Mouse (Mus musculus) Muller cell, postnatal 12 days (primary cell): ENCODE results near the gene Comp.

Experiments used
- DNase-seq: peaks from one replicate; pipeline ENCODE4 v3.0.0-alpha.2; 2015; ENCODE audit errors: inconsistent ontology term

Comp gene

DNA sequence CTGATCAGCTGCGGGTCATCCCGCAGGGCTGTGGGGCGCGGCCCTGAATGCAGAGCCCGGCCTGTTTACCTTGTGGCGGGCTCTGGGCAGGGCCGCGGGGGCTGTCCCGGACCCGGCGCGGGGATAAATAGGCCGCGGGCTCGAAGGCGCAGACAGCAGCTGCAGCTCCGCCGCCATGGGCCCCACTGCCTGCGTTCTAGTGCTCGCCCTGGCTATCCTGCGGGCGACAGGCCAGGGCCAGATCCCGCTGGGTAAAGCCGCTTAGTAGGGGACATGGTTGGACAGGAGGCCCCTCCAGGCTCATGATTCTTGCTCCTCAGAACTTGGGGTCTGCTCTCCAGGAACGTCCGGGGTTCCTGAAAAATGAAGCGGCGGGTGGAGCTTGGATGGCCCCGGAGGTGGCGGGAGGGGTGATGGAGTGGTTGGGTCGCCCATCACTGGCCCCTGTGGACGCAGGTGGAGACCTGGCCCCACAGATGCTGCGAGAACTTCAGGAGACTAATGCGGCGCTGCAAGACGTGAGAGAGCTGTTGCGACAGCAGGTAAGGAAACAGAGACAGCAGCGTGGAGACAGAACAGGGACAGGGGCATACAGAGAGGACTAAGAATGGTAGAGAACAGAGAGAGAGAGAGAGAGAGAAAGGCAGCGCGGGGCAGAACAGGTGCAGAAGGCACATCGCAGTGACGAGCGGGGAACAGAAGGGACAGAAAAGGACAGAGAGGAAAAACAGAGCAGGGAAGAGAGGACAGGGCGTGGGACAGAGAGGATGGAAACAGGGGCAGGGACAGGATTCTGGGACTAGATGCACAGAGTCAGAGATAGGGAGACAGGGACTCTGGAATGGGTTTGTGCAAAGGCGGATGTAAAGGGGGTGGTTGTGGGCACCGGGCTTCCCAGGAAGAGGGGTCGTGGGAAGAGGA lies at the start of gene Comp:
Gene Comp, plus strand, starts transcription at position 162 of the 921 bp plus-strand sequence.
- no peak for DNase-seq

DNA sequence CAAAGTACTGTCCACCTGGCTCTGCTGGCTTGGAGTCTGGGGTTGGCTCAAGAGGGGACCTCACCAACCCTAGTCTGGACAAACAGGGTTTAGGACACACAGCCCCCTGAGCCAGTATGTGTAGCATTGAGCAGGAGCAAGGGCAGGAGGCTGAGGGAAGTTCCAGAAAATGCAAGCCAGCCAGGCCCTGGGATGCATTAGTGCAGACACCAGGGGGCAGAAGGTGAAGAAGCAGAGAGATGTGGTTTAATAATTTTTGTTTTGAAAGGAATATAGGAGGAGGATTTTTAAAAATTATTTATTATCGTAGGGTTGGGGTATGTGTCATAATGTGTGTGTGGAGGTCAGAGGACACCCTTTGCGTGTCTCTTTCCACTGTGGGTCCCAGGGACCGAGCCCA lies 49.6 kb upstream of the Comp start:
- no peak for DNase-seq

DNA sequence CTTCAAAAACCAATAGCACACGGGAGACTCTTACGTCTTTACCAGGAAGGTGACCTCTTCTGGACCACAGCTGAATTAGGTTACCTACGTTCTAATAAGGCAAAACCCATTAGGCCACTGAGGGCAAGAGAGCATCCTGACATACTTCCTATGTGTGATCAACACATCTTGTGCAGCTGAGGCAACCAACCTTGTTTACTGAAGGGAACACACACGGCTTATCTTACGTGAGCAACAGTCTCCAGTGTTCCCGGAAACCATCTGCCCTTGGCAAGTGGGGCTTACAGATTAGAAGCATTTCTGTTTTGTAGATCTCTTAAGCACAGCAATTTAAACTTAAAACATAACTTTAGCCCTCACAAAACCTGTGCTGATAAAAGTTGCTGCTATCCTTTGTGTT lies 45.8 kb upstream of the Comp start:
- no peak for DNase-seq

- no peak for DNase-seq
Measured at GRCm38 (mm10) chr8:70329124-70329834, 44.1 kb upstream of the Comp start, which contains the start of gene Gdf1. Gdf1 (plus strand) TSS chr8:70329817.

- no peak for DNase-seq
Measured at GRCm38 (mm10) chr8:70329835-70330740, 43.3 kb upstream of the Comp start.

GRCm38 (mm10) chr8:70330741-70331364 lies 42.5 kb upstream of the Comp start:
- peak; percentile 43 for DNase-seq

- DNase-seq = no peak
Measured at GRCm38 (mm10) chr8:70331526-70331925, 41.8 kb upstream of the Comp start.

DNA sequence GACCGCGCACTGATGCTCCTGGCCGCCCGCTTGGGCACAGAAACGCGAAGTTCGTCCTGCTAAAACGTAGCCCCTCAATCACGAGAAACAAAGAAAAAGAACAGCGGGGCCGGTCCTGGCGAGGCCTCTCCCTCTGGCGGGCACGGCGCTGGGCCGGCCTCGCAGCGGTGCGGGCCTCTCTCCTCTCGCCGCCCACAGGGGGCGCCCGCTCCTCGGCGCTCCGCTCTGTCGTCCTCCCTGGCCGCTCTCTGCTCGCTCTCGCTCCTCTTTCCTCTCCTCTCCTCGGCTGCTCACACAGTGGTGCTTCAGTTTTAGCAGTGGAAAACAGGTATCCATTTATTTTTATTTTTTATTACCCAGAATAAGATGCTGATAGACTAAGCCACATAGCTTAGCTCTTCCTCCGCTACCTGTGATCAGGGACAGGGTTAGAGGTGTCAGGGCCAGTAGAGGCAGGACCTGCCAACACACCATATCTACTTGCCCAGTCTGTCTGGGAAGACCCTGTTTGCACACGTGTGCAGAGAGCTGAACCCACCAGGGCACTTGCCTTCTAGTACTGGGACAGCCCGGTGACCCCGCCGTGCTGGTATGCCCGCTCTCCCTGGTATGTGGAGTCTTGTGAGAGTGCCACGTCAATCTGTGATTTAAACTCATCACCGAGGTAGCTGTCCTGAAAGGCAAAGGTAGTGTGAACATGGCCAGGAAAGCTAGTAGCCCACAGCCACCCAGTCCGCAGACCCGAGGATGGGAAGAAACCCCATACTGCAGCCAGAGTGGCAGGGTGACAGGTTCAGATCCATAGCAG lies 41.1 kb upstream of the Comp start:
- peak; percentile 82 for DNase-seq

- DNase-seq = no peak
Measured at GRCm38 (mm10) chr8:70332878-70333202, 40.5 kb upstream of the Comp start.

DNA sequence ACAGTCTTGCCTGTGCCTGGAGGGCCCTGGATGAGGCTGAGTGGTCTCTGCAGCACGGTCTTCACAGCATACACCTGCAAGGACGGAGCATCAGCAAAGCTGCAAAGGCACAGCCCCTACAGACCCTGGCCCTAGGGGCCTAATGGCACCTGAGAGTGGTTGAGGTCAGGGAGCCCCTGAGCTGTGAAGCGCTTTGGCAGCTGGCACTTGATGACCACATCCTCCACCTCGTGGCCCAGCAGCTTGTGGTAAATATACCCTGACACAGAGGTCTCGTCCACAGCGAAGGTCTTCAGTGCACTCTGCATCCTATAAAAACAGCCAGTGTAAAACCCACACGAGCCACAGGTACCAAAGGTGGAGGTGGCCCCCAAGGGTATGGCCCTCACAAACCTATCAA lies 34.4 kb upstream of the Comp start:
- no peak for DNase-seq

GRCm38 (mm10) chr8:70340659-70341058 lies 32.7 kb upstream of the Comp start:
- no peak for DNase-seq

DNA sequence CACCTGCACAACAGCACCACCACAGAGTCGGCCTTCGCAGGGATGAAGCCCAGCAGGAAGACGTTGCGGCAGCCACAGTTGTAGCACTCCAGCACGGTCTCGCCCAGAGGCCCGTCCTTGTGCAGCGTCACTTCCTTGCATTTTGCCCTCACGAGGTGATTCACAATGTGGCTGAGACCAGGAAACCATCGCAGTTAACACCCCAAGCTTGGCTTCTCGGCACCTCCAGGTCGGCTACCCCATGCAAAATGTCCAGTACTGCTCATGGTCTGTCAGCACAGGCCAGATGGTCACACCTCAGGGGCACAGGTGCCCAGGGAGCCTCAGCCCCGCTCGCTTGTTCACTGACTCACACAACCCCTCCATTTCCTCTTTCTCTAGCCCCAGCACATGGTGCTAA lies 31.4 kb upstream of the Comp start:
- no peak for DNase-seq

DNA sequence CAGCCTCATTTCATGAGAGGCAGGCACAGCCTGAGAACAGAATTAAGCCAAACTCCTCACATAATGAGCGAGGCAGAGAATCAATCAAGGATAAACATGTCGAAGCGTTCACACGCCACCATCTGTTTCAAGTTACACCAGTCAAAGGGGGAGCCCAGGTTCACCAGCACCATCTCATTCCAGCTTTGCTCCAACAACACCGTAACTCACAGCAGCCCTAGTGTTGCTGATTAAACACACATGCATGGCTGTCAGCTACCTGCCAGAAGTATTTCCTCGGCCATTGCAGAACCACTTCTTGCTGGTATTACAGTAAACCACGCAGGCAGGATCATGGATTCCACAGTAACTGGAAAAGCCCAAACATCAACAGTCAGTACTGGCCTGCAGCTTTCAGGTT lies 30.3 kb upstream of the Comp start:
- no peak for DNase-seq

- DNase-seq = peak; percentile 26
Measured at GRCm38 (mm10) chr8:70343696-70344095, 29.7 kb upstream of the Comp start.

GRCm38 (mm10) chr8:70344279-70344678 lies 29.1 kb upstream of the Comp start:
- DNase-seq = no peak

DNA sequence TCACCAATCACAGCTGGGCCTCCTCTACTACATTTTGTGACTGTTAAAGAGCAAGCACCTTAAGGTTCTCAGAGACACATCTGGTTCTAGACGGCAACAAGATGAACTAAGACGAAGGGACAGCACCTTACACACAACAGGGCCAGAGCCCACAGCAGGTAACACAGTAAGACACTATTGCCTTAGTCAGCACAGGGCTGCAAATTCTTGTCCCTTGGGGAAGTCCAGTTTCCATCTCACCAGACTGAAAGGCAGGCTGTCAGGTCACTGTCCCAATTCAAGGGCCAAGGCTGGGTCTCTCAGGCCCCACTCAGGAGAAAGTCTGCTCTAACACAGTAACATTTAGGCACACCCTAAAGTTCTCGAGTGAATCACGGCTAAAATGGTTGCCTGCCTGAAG lies 25.9 kb upstream of the Comp start:
- DNase-seq = no peak

DNA sequence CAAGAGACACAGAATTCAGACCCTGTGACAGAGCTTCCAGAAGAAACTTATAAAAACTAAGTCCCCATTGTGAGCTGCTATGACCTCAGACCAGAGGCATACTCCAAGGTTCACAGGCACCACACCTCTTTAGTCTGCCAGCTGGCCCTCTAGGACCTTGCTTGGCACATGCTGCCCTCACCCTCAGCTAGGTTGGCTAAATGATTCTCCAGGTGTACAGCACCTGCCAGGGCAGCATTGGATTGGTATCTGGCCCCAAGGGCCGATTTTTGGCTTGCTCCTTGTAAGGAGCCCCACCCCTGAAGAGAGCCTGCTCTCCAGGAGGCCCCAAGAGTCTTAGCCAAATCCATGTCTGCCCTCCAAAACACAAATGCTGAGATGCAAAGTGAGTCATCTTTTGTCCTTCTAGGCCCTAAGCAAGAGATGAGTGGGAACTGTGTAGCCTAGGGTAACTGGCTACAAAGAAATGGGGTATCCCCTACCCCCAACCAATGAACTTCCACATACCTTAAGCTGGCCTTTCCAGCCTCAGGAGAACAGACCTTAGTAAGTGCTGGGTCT lies 25.4 kb upstream of the Comp start:
- no peak for DNase-seq

GRCm38 (mm10) chr8:70351035-70351999 lies 22.0 kb upstream of the Comp start:
- peak; percentile 70 for DNase-seq

DNA sequence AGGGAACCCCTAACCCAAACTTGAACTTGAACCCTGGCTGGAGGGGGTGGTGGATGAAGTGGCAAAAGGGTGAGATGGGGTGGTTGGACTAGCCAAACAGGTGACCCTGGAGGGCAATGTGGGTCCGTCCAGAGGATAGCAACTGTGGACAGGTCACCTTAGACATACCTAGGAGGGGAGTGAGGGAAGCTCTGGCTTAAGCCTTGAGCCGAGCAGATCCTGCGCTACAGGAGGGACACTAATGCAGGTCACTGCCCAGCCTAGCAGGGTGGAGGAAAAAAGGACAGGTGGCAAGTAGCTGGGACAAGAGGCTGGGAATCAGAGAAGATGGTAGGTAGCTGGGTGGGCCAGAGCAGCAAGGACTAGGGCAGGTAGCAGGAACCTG lies 21.4 kb upstream of the Comp start:
- no peak for DNase-seq
